ENCODE assay signal across 8 mouse cellular contexts in genomic region chr10:96722491-96722890, GRCm38 (mm10).
DNase-seq lines count a peak whose midpoint lies in the region; ATAC-seq lines count a peak whose summit lies in the region.

No protein-coding gene starts in this region.

- H3K27ac ChIP-seq in heart, embryonic 12.5 days (ENCODE audit: poor library complexity, severe bottlenecking): no peak overlapping the region
- H3K27ac ChIP-seq in lung, embryonic 16.5 days (ENCODE audit: low read length): peak overlapping the region; percentile 70

- intact Hi-C loops in left cerebral cortex, postnatal 4 days (cut with DNase I): loop anchor here (10.0 kb wide), 2 partner anchors 98 to 592 kb away; no protein-coding TSS in a partner anchor

- 24% methylated on average over 9 of the region's 9 CpGs for WGBS in heart, embryonic 12.5 days
- 9% methylated on average over 9 of the region's 9 CpGs for WGBS in lung, embryonic 16.5 days

- no peaks in the 10 kb centered on the region for H3K36me3 ChIP-seq in heart, embryonic 12.5 days
- H3K36me3 ChIP-seq in lung, embryonic 16.5 days (ENCODE audit: control insufficient read depth, insufficient read depth, low read length): no peaks in the 10 kb centered on the region

- no peak overlapping the region for H3K4me3 ChIP-seq in heart, embryonic 12.5 days
- no peak overlapping the region for H3K4me3 ChIP-seq in lung, embryonic 16.5 days (ENCODE audit: low read length)

- no peak overlapping the region for H3K9ac ChIP-seq in heart, embryonic 12.5 days
- H3K9ac ChIP-seq in lung, embryonic 16.5 days (ENCODE audit: low read length): 0 out of 2 replicates have a peak overlapping the region, but pooled peaks have one; percentile 24

- H3K4me1 ChIP-seq in heart, embryonic 12.5 days (replicated peaks): peaks cover 24% of the 10 kb centered on the region
- H3K4me1 ChIP-seq in lung, embryonic 16.5 days (replicated peaks; ENCODE audit: control insufficient read depth, insufficient read depth, low read length): peaks cover 34% of the 10 kb centered on the region

- H3K27me3 ChIP-seq in heart, embryonic 12.5 days (replicated peaks): no peaks in the 10 kb centered on the region
- H3K27me3 ChIP-seq in lung, embryonic 16.5 days (ENCODE audit: control insufficient read depth, insufficient read depth, low read depth, low read length): no peaks in the 10 kb centered on the region

- no peaks in the 10 kb centered on the region for H3K9me3 ChIP-seq in heart, embryonic 12.5 days (replicated peaks)
- H3K9me3 ChIP-seq in lung, embryonic 16.5 days (ENCODE audit: control insufficient read depth, low read length): no peaks in the 10 kb centered on the region

- peak; percentile 80 for DNase-seq in left cerebral cortex, postnatal 4 days
- DNase-seq in left cerebral cortex, adult 11 months (ENCODE audit: low spot score): no peak
- peak; percentile 82 for DNase-seq in embryo, embryonic 11 days
- DNase-seq in kidney, adult 9 months: peak; percentile 63
- peak; percentile 61 for DNase-seq in ovary, postnatal 36 days (ENCODE audit: low spot score)
- no peak for DNase-seq in MN1 (ENCODE audit: low spot score)

- no peak overlapping the region for H3K4me2 ChIP-seq in heart, embryonic 12.5 days
- H3K4me2 ChIP-seq in lung, embryonic 16.5 days (ENCODE audit: low read depth, low read length): no peak overlapping the region

- peak; percentile 94 for ATAC-seq in heart, embryonic 12.5 days (ENCODE audit: insufficient number of reproducible peaks, low FRiP score)
- ATAC-seq in lung, embryonic 16.5 days (ENCODE audit: low read depth): peak; percentile 95

Comparison
In these comparisons a context has a peak if more than half of its experiments do, and no peak if none do; other contexts are left out.
1. DNase-seq: peak in left cerebral cortex, postnatal 4 days (single experiment), embryo, embryonic 11 days (single experiment), kidney, adult 9 months (single experiment) and ovary, postnatal 36 days (single experiment); none in left cerebral cortex, adult 11 months (single experiment) and MN1 (single experiment).